Mouse (Mus musculus) hindbrain, postnatal 0 days (tissue): ENCODE data around the gene Zfp672. TPM values are rescaled to one million over a fixed set of nuclear protein-coding genes. Genes with fewer than 3 reads are reported as not detected.
"Not testable (repeated sequence)": the region's sequence is repeated elsewhere in the genome, so short reads cannot be mapped to it uniquely, and the experiment has no call there.

Experiments
- ATAC-seq: fragments of 200-750 bp; cut with Nextera tagmentation; 2 replicates; pipeline ENCODE4 v1.8.0; 2017; ENCODE audit warnings: mild to moderate bottlenecking, moderate TSS enrichment, moderate library complexity
- DNase-seq: peaks from one replicate; pipeline ENCODE4 v3.0.0-alpha.2; 2015; ENCODE audit warnings: low spot score
- H3K27ac ChIP-seq: fragments of 300-500 bp; sonication (generic); 2 replicates; pipeline ENCODE4 v1.5.1; 2014; ENCODE audit warnings: mild to moderate bottlenecking
- H3K27me3 ChIP-seq: fragments of 300-500 bp; sonication (generic); 2 replicates; pipeline ENCODE4 v1.6.1; 2014; ENCODE audit warnings: low read length, mixed read lengths; ENCODE audit not compliant: insufficient read depth
- H3K36me3 ChIP-seq: fragments of 300-500 bp; sonication (generic); 2 replicates; pipeline ENCODE4 v1.6.1; 2014; ENCODE audit warnings: low read length, mixed read lengths; ENCODE audit not compliant: insufficient read depth
- H3K4me1 ChIP-seq: fragments of 300-500 bp; sonication (generic); 2 replicates; pipeline ENCODE4 v1.6.1; 2014; ENCODE audit warnings: antibody characterized with exemption, low read length, mixed read lengths; ENCODE audit not compliant: insufficient read depth
- H3K4me2 ChIP-seq: fragments of 300-500 bp; sonication (generic); 2 replicates; pipeline ENCODE4 v1.6.1; 2014; ENCODE audit warnings: low read depth, mild to moderate bottlenecking, low read length, moderate library complexity, mixed read lengths
- H3K4me3 ChIP-seq: fragments of 300-500 bp; sonication (generic); 2 replicates; pipeline ENCODE4 v1.5.1; 2014; ENCODE audit warnings: low read length
- H3K9ac ChIP-seq: fragments of 300-500 bp; sonication (generic); replicated peaks from 2 replicates; pipeline ENCODE4 v1.6.1; 2014; ENCODE audit warnings: mild to moderate bottlenecking, low read length, moderate library complexity, mixed read lengths
- H3K9me3 ChIP-seq: fragments of 300-500 bp; sonication (generic); 2 replicates; pipeline ENCODE4 v1.6.1; 2016; ENCODE audit warnings: low read length, mixed read lengths
- CTCF ChIP-seq: IDR thresholded peaks from 2 replicates; pipeline ENCODE4 v1.5.1; 2016; ENCODE audit warnings: antibody characterized with exemption, control low read depth, low read depth
- WGBS: fragments of 180-500 bp; shearing (Covaris S2); extraction: QIAGEN DNeasy Blood & Tissue Kit; methylation state at CpG from one replicate; pipeline ENCODE4 v1.1.7; 2014; 5-methylcytosine and 5-hydroxymethylcytosine counted together
- polyA plus RNA-seq: library from polyadenylated mRNA; unstranded; fragments of >200 nt; fragmentation: Nextera tagmentation; extraction: Ambion mirVana; gene quantifications from 2 replicates; pipeline ENCODE4 v1.2.1, GENCODE M21; 2015
- total RNA-seq: library from RNA; depleted of rRNA; stranded (reverse); fragments of >200 nt; gene quantifications from 2 replicates; pipeline ENCODE4 v1.2.3, GENCODE M21; 2014

The Zfp672 gene
- total and polyA plus RNA-seq, 2 experiments from 2014 or later = 42.9 to 43.8 TPM

DNA sequence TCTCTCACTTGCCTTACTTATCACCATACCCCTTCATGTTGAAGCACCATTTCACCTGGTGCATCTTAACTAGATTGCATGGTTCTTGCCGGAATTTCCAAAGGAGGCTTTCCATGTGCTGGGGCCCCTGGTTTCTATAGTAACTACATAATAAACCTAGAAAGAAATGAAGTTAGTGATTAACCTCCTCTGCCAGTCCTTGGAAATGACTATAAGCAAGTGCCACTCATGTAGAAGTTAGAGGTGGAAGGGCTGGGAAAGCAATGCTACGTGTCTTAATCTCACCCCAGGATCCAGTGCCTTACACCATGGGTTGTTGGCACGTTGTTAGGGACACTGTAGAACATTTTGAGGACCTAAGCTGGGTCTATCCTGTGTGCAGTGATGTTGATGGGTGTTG lies 34.3 kb upstream of the Zfp672 start:
- Histone ChIP-seq H3K4me1 (no peaks in the 10 kb centered on the region), H3K4me2 (no peak overlapping the region), H3K36me3 (no peaks in the 10 kb centered on the region), H3K4me3 (no peak overlapping the region), H3K27ac (no peak overlapping the region), H3K27me3 (no peaks in the 10 kb centered on the region), H3K9ac (no peak overlapping the region), H3K9me3 (no peaks in the 10 kb centered on the region)
- ATAC-seq (no peak), DNase-seq (no peak)
- no peak for TF ChIP-seq CTCF
- WGBS = 57% methylated on average over 3 of the region's 3 CpGs

DNA sequence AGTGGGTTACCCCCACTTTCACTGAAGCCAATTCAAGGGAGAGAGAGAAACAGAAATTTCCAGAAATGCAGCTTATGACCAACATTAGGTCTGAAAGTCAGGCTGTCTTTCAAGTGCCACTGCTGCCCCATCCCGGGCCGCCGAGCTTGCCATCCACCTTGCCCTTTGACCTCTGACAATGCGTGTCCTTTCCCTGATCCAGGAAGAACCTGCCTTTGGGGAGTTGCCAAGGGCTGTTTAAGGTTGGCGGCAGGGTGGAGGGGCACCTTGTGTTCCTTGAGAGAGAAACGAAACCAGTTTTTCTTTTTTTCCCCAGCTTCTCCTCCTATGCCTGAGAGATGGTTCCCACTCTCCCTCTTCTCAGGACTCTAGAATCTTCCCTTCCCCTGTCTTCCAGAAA lies 32.4 kb upstream of the Zfp672 start:
- not testable (repeated sequence) for H3K4me3 ChIP-seq, H3K9me3 ChIP-seq, H3K9ac ChIP-seq, H3K4me2 ChIP-seq, H3K4me1 ChIP-seq, H3K36me3 ChIP-seq, ATAC-seq, DNase-seq, H3K27me3 ChIP-seq, H3K27ac ChIP-seq
- WGBS = no CpG with 5 or more reads among the region's 6 CpGs

DNA sequence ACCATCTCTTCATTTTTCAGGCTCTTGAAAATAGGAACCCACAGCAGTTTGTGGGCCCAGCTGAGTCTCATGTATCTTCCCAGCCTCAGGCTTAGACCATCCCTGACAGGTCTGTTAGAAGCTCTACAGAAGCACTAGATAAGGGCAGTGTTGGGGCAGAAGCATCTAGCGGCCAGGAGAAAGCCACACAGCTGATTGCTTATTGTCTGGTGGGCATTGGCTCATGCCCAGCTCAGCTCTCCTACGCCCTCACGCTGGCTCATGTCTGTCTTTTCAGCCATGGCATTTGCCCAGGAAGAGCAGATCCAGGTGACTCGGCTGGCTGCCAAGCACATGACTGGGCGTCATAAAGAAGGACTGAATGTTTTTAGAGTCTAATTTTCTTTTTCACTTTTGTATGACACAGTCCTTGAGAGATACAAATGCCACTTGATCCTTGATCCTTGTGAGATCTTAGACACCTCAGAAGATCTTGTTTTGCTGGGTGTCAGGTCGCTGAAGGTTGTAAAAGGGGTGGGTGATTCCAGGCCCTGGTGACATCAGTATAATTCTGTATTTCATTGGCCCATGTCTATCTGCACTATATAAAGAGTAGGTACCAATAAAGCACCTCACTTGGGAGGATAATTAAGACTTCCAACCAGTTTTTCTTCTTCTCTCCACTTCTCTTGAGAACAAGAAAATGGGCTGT lies 27.9 kb upstream of the Zfp672 start:
- Histone ChIP-seq H3K9me3 (no peaks in the 10 kb centered on the region), H3K9ac (no peak overlapping the region), H3K4me2 (no peak overlapping the region), H3K36me3 (no peaks in the 10 kb centered on the region), H3K4me1 (no peaks in the 10 kb centered on the region), H3K4me3 (no peak overlapping the region), H3K27ac (no peak overlapping the region), H3K27me3 (no peaks in the 10 kb centered on the region)
- WGBS = 78% methylated on average over 6 of the region's 6 CpGs
- TF ChIP-seq CTCF = no peak
- ATAC-seq = no peak
- no peak for DNase-seq

DNA sequence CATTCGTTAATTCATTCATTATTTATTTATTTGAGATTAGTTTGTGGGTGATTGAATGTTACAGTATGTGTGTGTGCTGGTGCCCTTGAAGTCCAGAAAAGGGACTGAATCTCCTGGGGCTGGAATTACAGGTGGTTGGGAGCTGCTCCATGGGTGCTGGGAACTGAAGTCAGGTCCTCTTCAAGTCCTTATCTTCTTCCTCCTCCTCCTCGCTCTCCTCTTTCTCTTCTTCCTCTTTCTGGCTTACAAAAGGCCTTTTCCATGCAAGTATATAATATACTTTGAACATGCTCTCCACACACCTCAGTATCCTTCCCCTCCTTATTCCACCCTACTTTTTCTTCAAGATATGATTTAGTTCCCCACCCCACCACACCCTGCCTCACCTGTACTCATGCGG lies 26.9 kb upstream of the Zfp672 start:
- DNase-seq (no peak), ATAC-seq (no peak)
- H3K27me3 ChIP-seq = no peaks in the 10 kb centered on the region
- no peak overlapping the region for H3K9ac ChIP-seq
- no peaks in the 10 kb centered on the region for H3K9me3 ChIP-seq
- no peaks in the 10 kb centered on the region for H3K4me1 ChIP-seq
- H3K27ac ChIP-seq = no peak overlapping the region
- WGBS = 91% methylated on average over 3 of the region's 3 CpGs
- H3K4me2 ChIP-seq = no peak overlapping the region
- no peak overlapping the region for H3K4me3 ChIP-seq
- H3K36me3 ChIP-seq = no peaks in the 10 kb centered on the region
- no peak for TF ChIP-seq CTCF

DNA sequence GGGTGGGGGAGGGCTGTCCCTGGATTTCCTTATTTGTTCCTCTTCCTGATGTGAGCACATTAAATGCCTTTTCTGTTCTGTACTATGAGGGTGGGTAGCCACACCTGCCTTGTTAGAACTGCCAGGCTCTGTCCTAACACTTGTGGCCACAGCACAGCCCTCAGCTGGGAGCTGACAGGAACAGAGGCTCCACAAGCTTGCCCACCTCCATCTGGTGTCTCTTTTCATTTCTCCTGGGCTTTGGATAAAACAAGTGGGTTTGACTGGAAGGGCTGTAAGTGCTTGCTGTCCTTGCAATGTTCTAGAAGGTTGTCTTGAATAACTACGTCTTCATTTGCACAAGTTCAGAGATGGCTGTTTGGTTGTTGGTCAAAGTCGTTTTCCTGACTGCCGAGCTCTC lies 24.8 kb upstream of the Zfp672 start:
- H3K9ac ChIP-seq = no peak overlapping the region
- H3K9me3 ChIP-seq = no peaks in the 10 kb centered on the region
- no peak overlapping the region for H3K4me3 ChIP-seq
- 85% methylated on average over 3 of the region's 3 CpGs for WGBS
- ATAC-seq = no peak
- no peak for TF ChIP-seq CTCF
- DNase-seq = no peak
- no peak overlapping the region for H3K4me2 ChIP-seq
- H3K27me3 ChIP-seq = no peaks in the 10 kb centered on the region
- H3K36me3 ChIP-seq = no peaks in the 10 kb centered on the region
- H3K27ac ChIP-seq = no peak overlapping the region
- no peaks in the 10 kb centered on the region for H3K4me1 ChIP-seq

DNA sequence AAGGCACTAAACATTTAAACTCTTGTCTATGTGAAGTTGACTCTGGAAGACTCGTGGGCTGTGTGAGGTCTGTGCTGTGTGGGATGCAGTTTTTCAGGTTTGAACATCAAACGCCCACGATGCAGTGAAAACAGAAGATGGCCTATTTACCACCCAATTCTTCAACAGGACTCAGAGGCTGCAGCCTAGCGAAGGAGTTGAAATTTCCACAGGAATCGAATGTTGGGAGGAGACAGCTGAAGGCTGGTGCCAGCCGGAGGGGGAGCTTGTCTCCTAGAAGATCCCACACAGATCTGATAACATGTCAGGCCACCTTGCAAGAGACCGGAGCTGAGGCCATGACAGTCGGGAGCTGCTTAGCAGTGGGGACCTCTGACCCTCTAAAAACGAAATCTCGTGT lies 24.3 kb upstream of the Zfp672 start:
- Histone ChIP-seq H3K4me1 (no peaks in the 10 kb centered on the region), H3K27ac (no peak overlapping the region), H3K9ac (no peak overlapping the region), H3K36me3 (no peaks in the 10 kb centered on the region), H3K27me3 (no peaks in the 10 kb centered on the region), H3K4me2 (no peak overlapping the region), H3K9me3 (no peaks in the 10 kb centered on the region), H3K4me3 (no peak overlapping the region)
- WGBS = 68% methylated on average over 10 of the region's 10 CpGs
- ATAC-seq (no peak), DNase-seq (no peak)
- TF ChIP-seq CTCF = no peak

DNA sequence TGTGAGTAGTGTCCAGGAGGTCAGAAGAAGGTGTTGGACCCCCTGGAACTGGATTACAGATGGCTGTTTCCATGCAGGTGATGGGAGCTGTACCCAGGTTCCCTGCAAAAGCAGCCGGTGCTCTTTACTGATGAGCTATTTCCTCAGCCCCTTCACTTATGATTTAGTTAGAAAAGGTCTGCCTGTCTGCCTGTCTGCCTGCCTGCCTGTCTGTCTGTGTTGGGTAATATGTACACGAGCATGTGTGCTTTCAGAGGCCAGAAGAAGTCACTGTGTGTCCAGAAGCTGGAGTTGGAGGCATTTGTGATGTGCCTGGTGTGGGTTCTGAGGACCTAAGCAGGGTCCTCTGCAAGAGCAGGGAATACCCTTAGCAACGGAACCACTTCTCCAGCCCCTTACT lies 23.6 kb upstream of the Zfp672 start:
- Histone ChIP-seq H3K9ac (no peak overlapping the region), H3K27ac (no peak overlapping the region), H3K4me2 (no peak overlapping the region), H3K4me3 (no peak overlapping the region), H3K4me1 (no peaks in the 10 kb centered on the region), H3K9me3 (no peaks in the 10 kb centered on the region), H3K27me3 (no peaks in the 10 kb centered on the region), H3K36me3 (no peaks in the 10 kb centered on the region)
- 79% methylated on average over 3 of the region's 3 CpGs for WGBS
- DNase-seq = no peak
- TF ChIP-seq CTCF = no peak
- no peak for ATAC-seq
